Mouse (Mus musculus) heart, embryonic 13.5 days (tissue): ENCODE measurements at regions not wholly inside any gene's neighbourhood (a gene's known extent, or its start where the extent isn't known, plus 50 kb on each side); places are given as distances from the start of the nearest gene placed in this dataset.

Source experiments
- ATAC-seq: fragments of 200-750 bp; cut with Nextera tagmentation; 2 replicates; pipeline ENCODE4 v1.8.0; 2017; ENCODE audit warnings: moderate TSS enrichment; ENCODE audit not compliant: insufficient number of reproducible peaks, low FRiP score, low TSS enrichment; ENCODE audit errors: extremely low read depth
- H3K27ac ChIP-seq: fragments of 300-500 bp; sonication (generic); replicated peaks from 2 replicates; pipeline ENCODE4 v1.5.1; 2015; ENCODE audit warnings: moderate library complexity, mild to moderate bottlenecking, inconsistent platforms
- H3K27me3 ChIP-seq: fragments of 300-500 bp; sonication (generic); replicated peaks from 2 replicates; pipeline ENCODE4 v1.6.1; 2015; ENCODE audit warnings: mild to moderate bottlenecking, inconsistent platforms
- H3K36me3 ChIP-seq: fragments of 300-500 bp; sonication (generic); 2 replicates; pipeline ENCODE4 v1.6.1; 2015; ENCODE audit warnings: mild to moderate bottlenecking, inconsistent platforms
- H3K4me1 ChIP-seq: fragments of 300-500 bp; sonication (generic); 2 replicates; pipeline ENCODE4 v1.6.1; 2015; ENCODE audit warnings: inconsistent platforms
- H3K4me2 ChIP-seq: fragments of 300-500 bp; sonication (generic); 2 replicates; pipeline ENCODE4 v1.6.1; 2015; ENCODE audit warnings: inconsistent platforms, mild to moderate bottlenecking, moderate library complexity
- H3K4me3 ChIP-seq: fragments of 300-500 bp; sonication (generic); 2 replicates; pipeline ENCODE4 v1.5.1; 2015; ENCODE audit warnings: moderate library complexity, mild to moderate bottlenecking, inconsistent platforms
- H3K9ac ChIP-seq: fragments of 300-500 bp; sonication (generic); 2 replicates; pipeline ENCODE4 v1.6.1; 2015; ENCODE audit warnings: inconsistent platforms, mild to moderate bottlenecking, moderate library complexity
- H3K9me3 ChIP-seq: fragments of 300-500 bp; sonication (generic); 2 replicates; pipeline ENCODE4 v1.6.1; 2016; ENCODE audit warnings: inconsistent platforms
- WGBS: fragments of 180-500 bp; shearing (Covaris S2); methylation state at CpG from one replicate; pipeline ENCODE4 v1.1.7; 2015; ENCODE audit warnings: mixed read lengths; 5-methylcytosine and 5-hydroxymethylcytosine counted together

DNA sequence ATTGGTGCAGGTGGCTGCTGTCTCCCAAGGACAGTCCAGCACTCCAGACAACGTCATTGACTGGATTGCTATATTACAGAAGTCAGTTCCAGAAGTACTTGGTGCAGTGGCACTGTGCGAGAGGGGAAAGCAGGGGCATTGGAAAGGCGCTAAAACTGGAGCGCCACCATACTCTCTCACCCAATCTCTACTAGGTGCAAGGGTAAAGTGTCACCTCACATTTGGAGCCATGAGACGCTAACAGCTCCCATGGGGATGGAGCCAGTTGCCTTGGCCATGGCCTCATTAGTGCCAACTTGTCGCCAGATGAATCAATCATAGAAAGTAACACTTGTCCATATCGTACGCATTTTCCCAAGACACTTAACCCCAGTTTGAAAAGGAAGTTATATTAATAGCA, 1617.2 kb upstream of the Gulo start:
- H3K9me3 ChIP-seq = no peaks in the 10 kb centered on the region
- 81% methylated on average over 8 of the region's 8 CpGs for WGBS
- no peak overlapping the region for H3K27ac ChIP-seq
- H3K4me1 ChIP-seq = peaks cover 8% of the 10 kb centered on the region
- ATAC-seq = no peak
- H3K9ac ChIP-seq = no peak overlapping the region
- no peak overlapping the region for H3K4me2 ChIP-seq
- H3K4me3 ChIP-seq = no peak overlapping the region
- H3K36me3 ChIP-seq = no peaks in the 10 kb centered on the region
- no peaks in the 10 kb centered on the region for H3K27me3 ChIP-seq

DNA sequence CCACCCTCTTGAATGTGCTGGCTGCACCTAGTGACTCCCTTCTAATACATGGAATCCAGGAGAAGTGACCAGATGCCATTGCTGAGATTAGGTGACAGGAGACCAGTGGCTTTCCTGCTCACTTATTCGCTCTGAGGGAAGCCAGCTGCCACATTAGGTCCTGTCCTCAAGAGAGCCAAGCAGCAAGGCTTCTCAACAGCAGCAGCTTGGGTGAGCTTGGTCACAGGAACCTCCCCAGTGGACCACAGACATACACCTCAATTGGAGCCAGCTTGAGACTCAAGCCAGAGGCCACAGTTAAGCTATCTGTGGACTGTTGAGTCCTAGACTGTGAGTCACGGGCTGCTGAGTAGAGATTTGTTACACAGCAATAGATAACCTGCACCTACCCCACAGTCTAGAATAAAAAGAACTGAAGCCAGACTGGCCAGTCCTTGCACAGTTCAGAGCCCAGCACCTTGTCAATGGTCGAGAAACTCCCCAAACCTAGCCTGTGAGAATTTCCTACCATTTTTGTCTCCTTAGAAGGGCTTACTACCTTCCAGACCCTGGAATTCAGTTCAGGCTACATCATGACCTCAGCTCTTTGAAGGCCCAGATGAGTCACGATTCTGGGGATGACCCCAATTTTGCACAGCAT, 1615.0 kb upstream of the Gulo start:
- H3K36me3 ChIP-seq = no peaks in the 10 kb centered on the region
- no peaks in the 10 kb centered on the region for H3K27me3 ChIP-seq
- no peak overlapping the region for H3K9ac ChIP-seq
- H3K4me2 ChIP-seq = no peak overlapping the region
- WGBS = 53% methylated on average over 4 of the region's 4 CpGs
- peaks cover 19% of the 10 kb centered on the region for H3K4me1 ChIP-seq
- H3K4me3 ChIP-seq = no peak overlapping the region
- H3K27ac ChIP-seq = no peak overlapping the region
- no peak for ATAC-seq
- no peaks in the 10 kb centered on the region for H3K9me3 ChIP-seq

DNA sequence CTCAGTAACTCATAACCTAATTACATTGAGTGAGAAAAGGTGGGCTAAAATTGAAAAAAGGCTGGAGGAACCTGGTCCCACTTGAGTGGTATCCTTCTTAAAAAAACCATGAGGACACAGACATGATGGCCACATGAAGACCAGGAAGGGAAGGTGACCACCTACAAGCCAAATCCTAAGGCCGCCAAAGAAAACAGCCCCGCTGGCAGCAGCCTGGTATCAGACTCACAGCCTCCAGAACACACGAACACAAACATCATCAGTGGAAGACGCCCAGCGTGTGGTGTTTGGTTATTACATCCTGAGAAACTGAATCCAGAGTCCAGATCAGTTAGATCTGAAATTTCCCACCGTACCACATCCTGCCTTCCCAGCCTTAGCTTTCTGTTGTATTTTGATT, 1613.9 kb upstream of the Gulo start:
- peaks cover 23% of the 10 kb centered on the region for H3K4me1 ChIP-seq
- no peak overlapping the region for H3K27ac ChIP-seq
- no peaks in the 10 kb centered on the region for H3K36me3 ChIP-seq
- no peak overlapping the region for H3K4me3 ChIP-seq
- H3K27me3 ChIP-seq = no peaks in the 10 kb centered on the region
- H3K9ac ChIP-seq = no peak overlapping the region
- no peaks in the 10 kb centered on the region for H3K9me3 ChIP-seq
- ATAC-seq = no peak
- WGBS = 63% methylated on average over 6 of the region's 6 CpGs
- no peak overlapping the region for H3K4me2 ChIP-seq

DNA sequence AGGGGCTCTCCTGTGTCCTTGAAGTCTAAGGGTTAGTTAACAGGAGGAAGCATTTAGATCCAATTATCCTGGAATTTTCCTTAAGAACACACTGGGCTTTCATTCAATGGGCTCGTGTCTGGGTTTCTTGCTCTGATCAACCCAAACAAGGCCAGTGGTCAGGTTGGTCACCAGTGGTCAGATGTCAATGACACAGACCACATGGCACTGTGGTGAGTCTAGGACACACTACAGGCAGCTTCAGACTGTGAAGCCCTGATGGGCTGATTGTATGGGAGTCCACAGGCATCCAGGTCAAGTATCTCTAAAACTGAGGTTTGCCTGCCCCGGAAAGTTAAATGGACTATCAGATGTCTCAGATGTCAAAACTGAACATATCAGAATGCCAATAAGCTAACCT, 1612.5 kb upstream of the Gulo start:
- 40% methylated on average over 2 of the region's 2 CpGs for WGBS
- Histone ChIP-seq H3K9ac (no peak overlapping the region), H3K9me3 (no peaks in the 10 kb centered on the region), H3K27ac (no peak overlapping the region), H3K36me3 (no peaks in the 10 kb centered on the region), H3K4me2 (no peak overlapping the region), H3K4me1 (peaks cover 27% of the 10 kb centered on the region), H3K4me3 (no peak overlapping the region), H3K27me3 (no peaks in the 10 kb centered on the region)
- ATAC-seq = no peak

DNA sequence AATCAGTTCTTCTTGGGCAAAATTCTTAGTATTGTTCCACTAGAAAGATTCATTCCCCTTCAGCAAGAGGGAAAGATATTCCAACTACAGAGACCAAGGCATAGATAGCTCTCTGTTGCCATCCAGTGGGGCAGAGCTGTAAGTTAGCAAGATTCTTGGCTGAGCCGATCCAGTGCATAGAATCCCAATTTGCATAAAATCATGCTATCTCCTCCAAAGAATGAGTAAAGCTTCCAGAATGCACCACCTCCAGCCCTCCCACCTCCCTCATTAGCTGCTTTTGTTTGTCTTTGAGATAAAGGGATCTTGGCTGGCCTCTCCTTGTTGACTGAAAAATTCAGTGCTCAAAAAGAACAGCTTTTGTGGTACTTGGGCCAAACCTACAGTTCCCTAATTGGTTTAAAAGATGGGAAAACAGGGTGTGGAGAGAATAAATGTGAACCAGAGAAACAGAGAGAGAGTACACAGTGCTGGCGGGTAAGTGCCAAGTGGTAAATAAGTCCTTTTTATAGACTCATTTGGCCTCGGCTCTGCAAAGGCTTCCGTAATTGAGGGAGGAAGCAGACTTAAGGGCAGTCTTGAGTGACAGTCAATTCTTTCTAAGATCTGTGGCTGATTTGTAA, 1612.0 kb upstream of the Gulo start:
- no peaks in the 10 kb centered on the region for H3K9me3 ChIP-seq
- peaks cover 2% of the 10 kb centered on the region; the same call in 1 of the 2 replicates for H3K27me3 ChIP-seq
- H3K4me1 ChIP-seq = peaks cover 28% of the 10 kb centered on the region
- no peak overlapping the region for H3K4me3 ChIP-seq
- ATAC-seq = no peak
- H3K27ac ChIP-seq = no peak overlapping the region
- H3K9ac ChIP-seq = no peak overlapping the region
- no peak overlapping the region for H3K4me2 ChIP-seq
- WGBS = 33% methylated on average over 4 of the region's 4 CpGs
- H3K36me3 ChIP-seq = no peaks in the 10 kb centered on the region

DNA sequence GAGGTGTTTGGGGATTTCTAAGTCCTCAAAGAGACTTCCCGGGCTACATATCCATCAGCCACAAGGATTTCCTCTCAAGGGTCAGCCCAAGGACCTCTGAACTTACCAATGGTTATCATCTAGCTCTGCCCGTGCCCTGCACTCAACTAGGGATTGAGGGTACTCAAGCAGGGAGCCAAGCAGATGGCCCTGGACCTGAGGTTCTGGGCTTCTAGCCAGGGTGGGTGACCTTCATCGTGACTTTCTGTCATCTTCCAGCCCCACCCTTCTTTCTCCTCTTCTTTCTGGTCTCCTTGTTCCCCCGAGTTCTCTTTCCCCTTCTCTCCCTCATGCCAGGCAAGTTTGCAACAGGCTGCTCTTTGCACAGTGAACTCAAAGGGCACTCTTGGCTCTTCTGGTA, 1610.6 kb upstream of the Gulo start:
- Histone ChIP-seq H3K4me1 (peaks cover 28% of the 10 kb centered on the region), H3K4me2 (no peak overlapping the region), H3K9me3 (no peaks in the 10 kb centered on the region), H3K27ac (no peak overlapping the region), H3K36me3 (no peaks in the 10 kb centered on the region), H3K9ac (no peak overlapping the region), H3K27me3 (peaks cover 8% of the 10 kb centered on the region; the same call in 1 of the 2 replicates), H3K4me3 (no peak overlapping the region)
- 27% methylated on average over 4 of the region's 4 CpGs for WGBS
- no peak for ATAC-seq

DNA sequence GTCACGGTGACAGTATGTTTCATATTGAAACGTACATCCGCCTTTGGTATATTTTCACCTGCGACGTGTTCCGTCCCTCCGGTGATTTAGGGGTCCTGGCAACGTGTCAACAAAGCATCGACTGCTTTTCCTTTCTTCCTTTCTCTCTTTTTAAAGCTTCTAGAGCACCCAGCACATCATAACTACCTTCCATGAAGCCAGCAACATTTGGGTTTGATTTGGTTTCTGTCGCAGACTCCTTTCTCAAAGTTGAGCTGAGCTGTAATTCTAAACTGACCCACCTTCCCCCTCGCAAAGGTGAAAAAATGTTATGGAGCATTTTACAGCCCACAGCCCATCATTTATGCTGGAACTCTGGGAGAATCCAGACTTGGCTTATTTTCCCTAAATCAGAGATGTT, 1605.4 kb upstream of the Gulo start:
- no peaks in the 10 kb centered on the region for H3K9me3 ChIP-seq
- ATAC-seq = no peak
- H3K27me3 ChIP-seq = peaks cover 32% of the 10 kb centered on the region
- no peaks in the 10 kb centered on the region for H3K36me3 ChIP-seq
- H3K4me2 ChIP-seq = no peak overlapping the region
- H3K9ac ChIP-seq = no peak overlapping the region
- H3K27ac ChIP-seq = no peak overlapping the region
- peaks cover 28% of the 10 kb centered on the region for H3K4me1 ChIP-seq
- no peak overlapping the region for H3K4me3 ChIP-seq
- WGBS = 77% methylated on average over 11 of the region's 11 CpGs

DNA sequence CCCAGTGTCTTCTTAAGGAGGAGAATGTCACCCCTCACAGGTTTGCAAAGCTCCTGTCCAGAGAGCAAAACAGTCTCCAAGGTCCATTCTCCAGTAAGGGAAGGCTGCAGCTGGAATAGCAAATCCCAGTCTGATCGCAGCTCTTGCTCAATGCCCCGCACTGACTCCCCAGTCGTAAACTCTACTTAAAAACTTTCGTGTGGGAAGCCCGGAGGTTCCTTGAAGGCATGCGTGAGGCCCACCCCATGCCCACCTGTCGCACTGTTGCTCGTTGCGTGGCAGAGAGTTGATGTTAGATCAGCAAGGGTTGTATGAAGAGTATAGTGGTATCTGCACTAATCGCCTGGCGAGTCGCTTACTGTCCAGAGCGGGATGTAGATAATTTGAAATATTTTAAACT, 1604.7 kb upstream of the Gulo start:
- H3K4me3 ChIP-seq = peak overlapping the region; percentile 24
- ATAC-seq = no peak

DNA sequence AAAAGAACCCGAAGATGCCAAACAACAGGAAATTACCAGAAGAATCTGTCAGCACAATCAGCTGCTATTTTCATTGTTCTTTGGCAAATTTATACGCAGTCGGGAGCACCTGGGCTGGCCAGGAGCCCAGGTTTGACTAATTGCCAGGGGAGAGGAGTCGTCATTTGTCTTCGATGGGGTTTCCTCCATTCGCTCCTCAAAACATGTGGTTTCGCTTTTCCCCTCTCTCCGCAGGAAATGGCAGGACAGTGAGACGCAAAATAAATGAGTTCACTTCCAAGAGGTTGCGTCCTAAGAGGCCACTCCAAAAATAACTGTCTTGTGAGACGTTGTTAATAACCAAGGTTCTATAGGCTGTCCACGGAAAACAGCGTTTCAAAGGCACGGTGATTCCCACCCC, 1604.2 kb upstream of the Gulo start:
- Histone ChIP-seq H3K27ac (no peak overlapping the region), H3K9ac (0 out of 2 replicates have a peak overlapping the region, but pooled peaks have one; percentile 2), H3K27me3 (peaks cover 36% of the 10 kb centered on the region), H3K4me3 (peak overlapping the region; percentile 24), H3K4me1 (peaks cover 24% of the 10 kb centered on the region), H3K4me2 (peak overlapping the region; percentile 53), H3K36me3 (no peaks in the 10 kb centered on the region), H3K9me3 (no peaks in the 10 kb centered on the region)
- no peak for ATAC-seq
- 40% methylated on average over 14 of the region's 14 CpGs for WGBS

More for the DNA sequence above, 1604.7 kb upstream of the Gulo start:
- Histone ChIP-seq H3K36me3 (no peaks in the 10 kb centered on the region), H3K4me2 (peak overlapping the region; percentile 53), H3K27ac (no peak overlapping the region), H3K4me1 (peaks cover 21% of the 10 kb centered on the region), H3K9me3 (no peaks in the 10 kb centered on the region), H3K9ac (no peak overlapping the region), H3K27me3 (peaks cover 36% of the 10 kb centered on the region)
- WGBS = 74% methylated on average over 13 of the region's 13 CpGs

DNA sequence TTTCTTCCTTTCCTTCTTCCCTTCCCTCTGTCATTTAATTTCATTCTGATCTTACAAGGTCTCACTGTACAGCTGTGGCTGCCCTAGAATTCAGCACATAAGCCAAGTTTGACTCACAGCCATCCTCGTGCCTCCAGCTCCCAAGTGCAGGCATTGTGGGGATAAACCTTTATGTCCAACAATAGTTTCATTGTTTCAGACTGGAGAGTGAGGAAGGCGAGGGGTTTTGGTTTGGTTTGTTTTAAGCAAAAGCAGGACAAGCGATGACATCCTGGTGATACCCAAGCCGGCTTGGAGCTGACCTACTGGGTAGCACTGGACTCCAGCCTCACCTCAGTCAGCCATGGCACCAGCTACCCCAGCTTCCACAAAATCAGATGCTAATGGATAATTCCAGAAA, 1603.5 kb upstream of the Gulo start:
- Histone ChIP-seq H3K27ac (no peak overlapping the region), H3K4me2 (0 out of 2 replicates have a peak overlapping the region, but pooled peaks have one; percentile 5), H3K9ac (no peak overlapping the region), H3K27me3 (peaks cover 36% of the 10 kb centered on the region), H3K36me3 (no peaks in the 10 kb centered on the region), H3K4me1 (peaks cover 27% of the 10 kb centered on the region), H3K9me3 (no peaks in the 10 kb centered on the region), H3K4me3 (no peak overlapping the region)
- ATAC-seq = no peak
- WGBS = 33% methylated on average over 4 of the region's 4 CpGs

DNA sequence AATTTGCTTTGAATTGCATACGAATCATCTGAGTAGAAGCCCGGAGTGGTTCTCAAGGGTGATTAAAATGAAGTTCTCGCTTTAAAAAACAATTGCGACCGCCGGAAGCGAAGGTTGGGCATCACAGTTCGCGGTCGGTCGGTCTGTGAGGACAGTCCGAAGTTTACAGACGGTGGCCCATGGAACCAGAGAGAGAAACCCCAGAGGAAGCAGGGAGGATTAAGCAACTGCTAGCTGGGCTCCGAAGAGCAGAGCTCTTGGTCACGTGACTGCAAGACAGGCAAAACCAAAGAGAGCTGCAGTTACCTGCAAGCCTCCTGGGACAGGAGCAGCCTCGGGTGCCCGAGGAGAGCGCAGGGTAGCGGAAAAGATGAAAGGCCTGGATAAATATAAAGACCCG, 1599.3 kb upstream of the Gulo start:
- 23% methylated on average over 20 of the region's 20 CpGs for WGBS
- H3K9me3 ChIP-seq = no peaks in the 10 kb centered on the region
- ATAC-seq = no peak

DNA sequence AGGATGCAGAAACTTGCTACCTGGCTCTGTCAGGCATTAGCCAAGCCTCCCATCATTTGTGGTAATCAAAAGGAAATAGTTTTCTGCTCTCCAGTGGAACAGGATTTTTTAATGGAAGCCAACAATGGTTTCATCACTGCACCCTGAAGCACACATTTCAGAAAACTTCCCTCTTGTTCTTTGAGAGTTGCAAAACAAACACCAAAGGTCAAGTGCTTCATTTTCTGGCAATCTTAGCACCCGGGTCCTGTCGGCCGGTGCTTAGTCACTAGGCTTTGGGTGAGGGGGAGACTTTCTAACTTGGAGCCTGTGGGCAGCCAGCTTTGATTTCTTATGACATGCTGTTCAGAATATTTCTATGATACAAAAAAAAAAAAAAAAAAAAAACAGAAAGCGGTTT, 1594.0 kb upstream of the Gulo start:
- Histone ChIP-seq H3K4me1 (peaks cover 6% of the 10 kb centered on the region), H3K9ac (no peak overlapping the region), H3K4me3 (no peak overlapping the region), H3K36me3 (no peaks in the 10 kb centered on the region), H3K9me3 (no peaks in the 10 kb centered on the region), H3K27ac (no peak overlapping the region), H3K27me3 (peaks cover 19% of the 10 kb centered on the region), H3K4me2 (no peak overlapping the region)
- no peak for ATAC-seq
- WGBS = 65% methylated on average over 4 of the region's 4 CpGs

More for the DNA sequence above, 1599.3 kb upstream of the Gulo start:
- Histone ChIP-seq H3K27me3 (peaks cover 21% of the 10 kb centered on the region), H3K4me3 (peak overlapping the region; percentile 34), H3K27ac (no peak overlapping the region), H3K36me3 (no peaks in the 10 kb centered on the region), H3K4me1 (peaks cover 22% of the 10 kb centered on the region), H3K4me2 (peak overlapping the region; percentile 62), H3K9ac (peak overlapping the region; percentile 42)
